Mouse (Mus musculus): Measurements from ENCODE around the gene Ldlrad3.

GRCm38 (mm10) chr2:102127791-102128387, 58.3 kb downstream of the Ldlrad3 start:
- TF ChIP-seq EP300 (IDR thresholded peaks at IDR 0.05) = no peak
- no peak for TF ChIP-seq CTCF (IDR thresholded peaks at IDR 0.05)
